Mouse (Mus musculus): Measurements from ENCODE around the gene Myo7a. TPM values are rescaled to one million over a fixed set of nuclear protein-coding genes. Genes with fewer than 3 reads are reported as not detected.

The Myo7a gene
- polyA plus RNA-seq (2015; fragmentation: Nextera tagmentation; extraction: Ambion mirVana), result 5.8 and 8.3 TPM in 2 replicates

GRCm38 (mm10) chr7:98119179-98119960, at the start of gene Myo7a:
Myo7a (minus strand) TSS chr7:98119524.

GRCm38 (mm10) chr7:98145402-98145801, 26.1 kb upstream of the Myo7a start, which contains the start of gene Omp:
Omp (minus strand) TSS chr7:98145502.

Other genes with a start within 250 kb of the Myo7a start
- not detected in 2 replicates for gene Gdpd4, start 199.6 kb downstream of the Myo7a start, polyA plus RNA-seq (2015; fragmentation: Nextera tagmentation; extraction: Ambion mirVana)
- gene Omp, start 26.0 kb upstream of the Myo7a start, polyA plus RNA-seq (2015; fragmentation: Nextera tagmentation; extraction: Ambion mirVana), result 0.48 and 0.70 TPM in 2 replicates
- gene Capn5, start 58.8 kb upstream of the Myo7a start, polyA plus RNA-seq (2015; fragmentation: Nextera tagmentation; extraction: Ambion mirVana), result 8.8 and 9.4 TPM in 2 replicates
- 0.08 TPM in 1 of 2 replicates, not detected in the other for gene B3gnt6, start 80.0 kb upstream of the Myo7a start, polyA plus RNA-seq (2015; fragmentation: Nextera tagmentation; extraction: Ambion mirVana)
- 37.7 and 40.2 TPM in 2 replicates for gene Acer3, start 201.7 kb upstream of the Myo7a start, polyA plus RNA-seq (2015; fragmentation: Nextera tagmentation; extraction: Ambion mirVana)
- 3.4 and 4.4 TPM in 2 replicates for gene Tsku, start 241.8 kb upstream of the Myo7a start, polyA plus RNA-seq (2015; fragmentation: Nextera tagmentation; extraction: Ambion mirVana)

Measured in spleen, postnatal 0 days (tissue).